Mouse (Mus musculus) MEL (cell line): Measurements from ENCODE around the gene Zcchc3.

Experiments
- CHD1 ChIP-seq: IDR thresholded peaks from 2 replicates; pipeline ENCODE4 v1.6.1; 2012; ENCODE audit warnings: low read depth, mild to moderate bottlenecking, inconsistent platforms, low read length, improper control_type of control experiment
- CHD2 ChIP-seq: IDR thresholded peaks from 2 replicates; pipeline ENCODE4 v1.6.1; 2011; ENCODE audit warnings: low read length, improper control_type of control experiment
- CTCF ChIP-seq, 3 experiments: IDR thresholded peaks in 2 of 3; conservative IDR thresholded peaks in 1 of 3; 2 replicates each; pipeline ENCODE4 v1.5.1; 2011 to 2012; ENCODE audit warnings: low read length in 3 of 3, low read depth in 2 of 3, mild to moderate bottlenecking in 2 of 3, improper control_type of control experiment in 1 of 3, inconsistent platforms in 1 of 3, mixed read lengths in 1 of 3, moderate library complexity in 1 of 3; ENCODE audit not compliant: control insufficient read depth in 1 of 3, insufficient read depth in 1 of 3, poor library complexity in 1 of 3, severe bottlenecking in 1 of 3
- EP300 ChIP-seq, 2 experiments: IDR thresholded peaks; 2 replicates each; pipeline ENCODE4 v1.6.1; 2011; ENCODE audit warnings: improper control_type of control experiment in 2 of 2, low read length in 2 of 2, low read depth in 1 of 2, mild to moderate bottlenecking in 1 of 2
- GATA1 ChIP-seq: IDR thresholded peaks from 2 replicates; pipeline ENCODE4 v1.6.1; 2011; ENCODE audit warnings: low read depth, low read length, improper control_type of control experiment
- HCFC1 ChIP-seq: IDR thresholded peaks from 2 replicates; pipeline ENCODE4 v1.6.1; 2012; ENCODE audit warnings: low read depth, mild to moderate bottlenecking, inconsistent platforms, low read length, improper control_type of control experiment, moderate library complexity
- UBTF ChIP-seq: IDR thresholded peaks from 2 replicates; pipeline ENCODE4 v1.6.1; 2012; ENCODE audit warnings: low read depth, mild to moderate bottlenecking, inconsistent platforms, low read length, improper control_type of control experiment, moderate library complexity, borderline replicate concordance; ENCODE audit not compliant: insufficient read depth
- ZC3H11A ChIP-seq: IDR thresholded peaks from 2 replicates; pipeline ENCODE4 v1.6.1; 2012; ENCODE audit warnings: low read depth, mild to moderate bottlenecking, inconsistent platforms, low read length, improper control_type of control experiment

DNA sequence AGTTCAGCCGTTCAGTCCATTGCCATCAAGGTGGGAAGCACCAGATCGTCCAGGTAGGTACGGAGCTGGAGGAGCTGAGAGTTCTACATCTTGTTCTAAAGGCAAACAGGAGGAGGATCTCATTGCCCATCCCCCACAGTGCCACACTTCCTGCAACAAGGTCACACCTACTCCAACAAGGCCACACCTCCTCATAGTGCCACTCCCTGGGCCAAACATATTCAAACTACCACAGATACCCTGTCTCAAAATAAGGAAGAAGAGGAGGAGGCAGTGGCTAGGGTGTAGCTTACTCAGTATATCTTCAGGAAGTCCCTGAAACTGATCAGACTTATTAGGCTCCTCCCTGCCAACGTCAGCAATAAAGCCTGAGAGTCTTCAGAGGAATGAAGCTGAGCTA, 30.6 kb downstream of the Zcchc3 start:
- TF ChIP-seq ZC3H11A (no peak), UBTF (no peak), EP300 (IDR thresholded peaks at IDR 0.05; ENCODE audit: low read depth in 1 of 2, low read length in 2 of 2) (no peak), CTCF (IDR thresholded peaks at IDR 0.05 in 2 of 3, conservative IDR thresholded peaks at IDR 0.05 in 1 of 3; ENCODE audit: control insufficient read depth in 1 of 3, insufficient read depth in 1 of 3, low read depth in 2 of 3, low read length in 3 of 3, poor library complexity in 1 of 3, severe bottlenecking in 1 of 3) (no peak), CHD2 (no peak), CHD1 (no peak), HCFC1 (no peak), GATA1 (no peak)
